Mouse (Mus musculus) midbrain, embryonic 14.5 days (tissue): ENCODE results near the gene Pxylp1. TPM values are rescaled to one million over a fixed set of nuclear protein-coding genes. Genes with fewer than 3 reads are reported as not detected.
A peak's percentile ranks its signal among the peaks of the same experiment; 100 is the strongest.

ENCODE experiments used
- ATAC-seq: fragments of 200-750 bp; cut with Nextera tagmentation; 2 replicates; pipeline ENCODE4 v1.8.0; 2017; ENCODE audit warnings: moderate number of reproducible peaks, moderate library complexity; ENCODE audit not compliant: low FRiP score, low TSS enrichment
- DNase-seq: peaks from one replicate; pipeline ENCODE4 v3.0.0-alpha.2; 2015
- H3K27ac ChIP-seq: fragments of 300-500 bp; sonication (generic); replicated peaks from 2 replicates; pipeline ENCODE4 v1.5.1; 2014; ENCODE audit warnings: mild to moderate bottlenecking, low read depth, low read length, moderate library complexity
- H3K27me3 ChIP-seq: fragments of 300-500 bp; sonication (generic); 2 replicates; pipeline ENCODE4 v1.6.1; 2014; ENCODE audit warnings: low read length, control low read depth, mixed read lengths; ENCODE audit not compliant: control insufficient read depth, insufficient read depth
- H3K36me3 ChIP-seq: fragments of 300-500 bp; sonication (generic); 2 replicates; pipeline ENCODE4 v1.6.1; 2014; ENCODE audit warnings: low read length, control low read depth; ENCODE audit not compliant: control insufficient read depth, insufficient read depth
- H3K4me1 ChIP-seq: fragments of 300-500 bp; sonication (generic); 2 replicates; pipeline ENCODE4 v1.6.1; 2014; ENCODE audit warnings: mild to moderate bottlenecking, antibody characterized with exemption, low read length, control low read depth; ENCODE audit not compliant: control insufficient read depth, insufficient read depth
- H3K4me2 ChIP-seq: fragments of 300-500 bp; sonication (generic); 2 replicates; pipeline ENCODE4 v1.6.1; 2014; ENCODE audit warnings: mild to moderate bottlenecking, low read length, moderate library complexity
- H3K4me3 ChIP-seq: fragments of 300-500 bp; sonication (generic); replicated peaks from 2 replicates; pipeline ENCODE4 v1.5.1; 2014; ENCODE audit warnings: low read depth, low read length
- H3K9ac ChIP-seq: fragments of 300-500 bp; sonication (generic); replicated peaks from 2 replicates; pipeline ENCODE4 v1.6.1; 2014; ENCODE audit warnings: mild to moderate bottlenecking, low read length, moderate library complexity
- H3K9me3 ChIP-seq: fragments of 300-500 bp; sonication (generic); 2 replicates; pipeline ENCODE4 v1.6.1; 2016; ENCODE audit warnings: low read length, control low read depth, mixed read lengths; ENCODE audit not compliant: control insufficient read depth
- WGBS: fragments of 180-500 bp; shearing (Covaris S2); extraction: QIAGEN DNeasy Blood & Tissue Kit; methylation state at CpG from one replicate; pipeline ENCODE4 v1.1.7; 2014; 5-methylcytosine and 5-hydroxymethylcytosine counted together
- polyA plus RNA-seq: library from polyadenylated mRNA; unstranded; fragments of >200 nt; fragmentation: Nextera tagmentation; extraction: Ambion mirVana; gene quantifications from 2 replicates; pipeline ENCODE4 v1.2.1, GENCODE M21; 2014

The Pxylp1 gene
- polyA plus RNA-seq, 1 experiment from 2014 or later = 66.1 TPM

- Histone ChIP-seq H3K4me1 (peaks cover 12% of the 10 kb centered on the region), H3K27me3 (no peaks in the 10 kb centered on the region), H3K4me3 (no peak overlapping the region), H3K9ac (no peak overlapping the region), H3K27ac (no peak overlapping the region), H3K9me3 (no peaks in the 10 kb centered on the region), H3K4me2 (no peak overlapping the region), H3K36me3 (no peaks in the 10 kb centered on the region)
- WGBS = 50% methylated on average over 3 of the region's 3 CpGs
- peak; percentile 57 for DNase-seq
- ATAC-seq = no peak
Measured at GRCm38 (mm10) chr9:96844798-96845209, 47.7 kb downstream of the Pxylp1 start.

- H3K27ac ChIP-seq = peak overlapping the region; percentile 87
- no peak for ATAC-seq
- peaks cover 6% of the 10 kb centered on the region; the same call in 1 of the 2 replicates for H3K36me3 ChIP-seq
- no peaks in the 10 kb centered on the region for H3K9me3 ChIP-seq
- no peak overlapping the region for H3K4me2 ChIP-seq
- no peak overlapping the region for H3K4me3 ChIP-seq
- H3K9ac ChIP-seq = no peak overlapping the region
- whole genome bisulfite sequencing = 84% methylated on average over 5 of the region's 5 CpGs
- H3K27me3 ChIP-seq = no peaks in the 10 kb centered on the region
- H3K4me1 ChIP-seq = peaks cover 27% of the 10 kb centered on the region
- no peak for DNase-seq
Measured at GRCm38 (mm10) chr9:96839376-96839775, 53.1 kb downstream of the Pxylp1 start.

GRCm38 (mm10) chr9:96838864-96839263, 53.6 kb downstream of the Pxylp1 start:
- 37% methylated on average over 10 of the region's 10 CpGs for WGBS
- H3K4me2 ChIP-seq = no peak overlapping the region
- DNase-seq (peak; percentile 78), ATAC-seq (peak; percentile 47; the same call in 1 of the 2 replicates)
- H3K27me3 ChIP-seq = no peaks in the 10 kb centered on the region
- H3K27ac ChIP-seq = peak overlapping the region; percentile 87
- H3K4me1 ChIP-seq = peaks cover 27% of the 10 kb centered on the region
- no peak overlapping the region for H3K4me3 ChIP-seq
- peaks cover 9% of the 10 kb centered on the region; the same call in 1 of the 2 replicates for H3K36me3 ChIP-seq
- H3K9ac ChIP-seq = no peak overlapping the region
- H3K9me3 ChIP-seq = no peaks in the 10 kb centered on the region

- peaks cover 27% of the 10 kb centered on the region for H3K4me1 ChIP-seq
- H3K27ac ChIP-seq = peak overlapping the region; percentile 87
- ATAC-seq (peak; percentile 63), DNase-seq (peak; percentile 79)
- H3K9ac ChIP-seq = peak overlapping the region; percentile 26; the same call in 1 of the 2 replicates
- H3K4me2 ChIP-seq = peak overlapping the region; percentile 33
- H3K36me3 ChIP-seq = peaks cover 9% of the 10 kb centered on the region; the same call in 1 of the 2 replicates
- H3K27me3 ChIP-seq = no peaks in the 10 kb centered on the region
- WGBS = 22% methylated on average over 20 of the region's 20 CpGs
- H3K4me3 ChIP-seq = no peak overlapping the region
- H3K9me3 ChIP-seq = no peaks in the 10 kb centered on the region
Measured at GRCm38 (mm10) chr9:96837781-96838420, 54.6 kb downstream of the Pxylp1 start.

GRCm38 (mm10) chr9:96836984-96837383, 55.5 kb downstream of the Pxylp1 start:
- DNase-seq (no peak), ATAC-seq (no peak)
- Histone ChIP-seq H3K27me3 (no peaks in the 10 kb centered on the region), H3K4me2 (no peak overlapping the region), H3K9ac (no peak overlapping the region), H3K27ac (peak overlapping the region; percentile 87), H3K36me3 (peaks cover 9% of the 10 kb centered on the region; the same call in 1 of the 2 replicates), H3K9me3 (no peaks in the 10 kb centered on the region), H3K4me1 (peaks cover 27% of the 10 kb centered on the region), H3K4me3 (no peak overlapping the region)
- WGBS = 39% methylated on average over 8 of the region's 8 CpGs

- H3K4me1 ChIP-seq = peaks cover 34% of the 10 kb centered on the region
- H3K27me3 ChIP-seq = no peaks in the 10 kb centered on the region
- H3K9ac ChIP-seq = no peak overlapping the region
- ATAC-seq (no peak), DNase-seq (no peak)
- peaks cover 9% of the 10 kb centered on the region; the same call in 1 of the 2 replicates for H3K36me3 ChIP-seq
- H3K27ac ChIP-seq = 0 out of 2 replicates have a peak overlapping the region, but pooled peaks have one; percentile 87
- no peak overlapping the region for H3K4me3 ChIP-seq
- no peak overlapping the region for H3K4me2 ChIP-seq
- H3K9me3 ChIP-seq = no peaks in the 10 kb centered on the region
- 80% methylated on average over 6 of the region's 6 CpGs for WGBS
Measured at GRCm38 (mm10) chr9:96835374-96835921, 57.0 kb downstream of the Pxylp1 start.

GRCm38 (mm10) chr9:96833606-96834005, 58.9 kb downstream of the Pxylp1 start:
- Histone ChIP-seq H3K9me3 (no peaks in the 10 kb centered on the region), H3K27ac (no peak overlapping the region), H3K4me2 (no peak overlapping the region), H3K27me3 (no peaks in the 10 kb centered on the region), H3K9ac (no peak overlapping the region), H3K36me3 (peaks cover 9% of the 10 kb centered on the region; the same call in 1 of the 2 replicates), H3K4me3 (no peak overlapping the region), H3K4me1 (peaks cover 28% of the 10 kb centered on the region)
- DNase-seq (no peak), ATAC-seq (no peak)
- 68% methylated on average over 5 of the region's 5 CpGs for WGBS

GRCm38 (mm10) chr9:96832516-96832915, 60.0 kb downstream of the Pxylp1 start:
- H3K4me1 ChIP-seq = peaks cover 17% of the 10 kb centered on the region
- H3K27ac ChIP-seq = peak overlapping the region; percentile 68
- no peaks in the 10 kb centered on the region for H3K9me3 ChIP-seq
- no peak overlapping the region for H3K4me3 ChIP-seq
- H3K9ac ChIP-seq = no peak overlapping the region
- H3K36me3 ChIP-seq = peaks cover 9% of the 10 kb centered on the region; the same call in 1 of the 2 replicates
- no peak for DNase-seq
- WGBS = 85% methylated on average over 4 of the region's 4 CpGs
- H3K27me3 ChIP-seq = no peaks in the 10 kb centered on the region
- no peak for ATAC-seq
- no peak overlapping the region for H3K4me2 ChIP-seq
